Mouse (Mus musculus) olfactory bulb, adult 2 months (tissue): ENCODE data around the gene 1810046K07Rik.

Source experiments
- CTCF ChIP-seq: fragments of 200-500 bp; IDR thresholded peaks from 2 replicates; pipeline ENCODE4 v1.5.1; 2012; ENCODE audit warnings: low read depth, mild to moderate bottlenecking, low read length, moderate library complexity; ENCODE audit not compliant: insufficient read depth
- POLR2A ChIP-seq: fragments of 200-500 bp; IDR thresholded peaks from 2 replicates; pipeline ENCODE4 v1.6.1; 2012; ENCODE audit warnings: mild to moderate bottlenecking, low read depth, low read length, moderate library complexity; ENCODE audit not compliant: insufficient read depth

GRCm38 (mm10) chr9:51310515-51310914, 18.2 kb downstream of the 1810046K07Rik start:
- TF ChIP-seq POLR2A (no peak), CTCF (no peak)
